In genomic region chr7:74551338-74551999, GRCm38 (mm10) we compare ENCODE assay signal across 10 mouse cellular contexts. TPM values are rescaled to one million over a fixed set of nuclear protein-coding genes. Genes with fewer than 3 reads are reported as not detected.
DNase-seq lines count a peak whose midpoint lies in the region; ATAC-seq and TF ChIP-seq lines count a peak whose summit lies in the region.
"Had no signal": no experiment of that assay in that cellular context is flagged by ENCODE, and none has a peak within 500 bp of the region (broad histone marks: within the 10 kb centered on the region; RNA-seq: fewer than 3 reads in every experiment).

No protein-coding gene starts in this region.

- DNase-seq in kidney, postnatal 14 days: no peak
- peak; percentile 72 to 75 for DNase-seq in cerebellum, adult 18-20 months
- no peak for DNase-seq in stomach, postnatal 0 days (ENCODE audit: low spot score)
- no peak for DNase-seq in adrenal gland, adult 18-20 months (ENCODE audit: low spot score in 2 of 2)
- DNase-seq: gastrocnemius, postnatal 14 days; lung, embryonic 14.5 days had no signal

- no peak overlapping the region for H3K4me3 ChIP-seq in kidney, embryonic 14.5 days (ENCODE audit: low read length)
- H3K4me3 ChIP-seq in forebrain, embryonic 15.5 days: peak overlapping the region; percentile 89; the same call in 1 of the 2 replicates
- H3K4me3 ChIP-seq in neural tube, embryonic 14.5 days (ENCODE audit: low read depth, low read length): no peak overlapping the region; the same call in 1 of the 2 replicates
- H3K4me3 ChIP-seq in stomach, postnatal 0 days (ENCODE audit: low read depth, low read length): no peak overlapping the region

- H3K36me3 ChIP-seq in kidney, embryonic 14.5 days (ENCODE audit: control insufficient read depth, insufficient read depth, low read length): no peaks in the 10 kb centered on the region
- H3K36me3 ChIP-seq in forebrain, embryonic 15.5 days: no peaks in the 10 kb centered on the region
- H3K36me3 ChIP-seq in neural tube, embryonic 14.5 days (ENCODE audit: control insufficient read depth, insufficient read depth, low read length): no peaks in the 10 kb centered on the region
- H3K36me3 ChIP-seq in stomach, postnatal 0 days (ENCODE audit: control insufficient read depth, insufficient read depth, low read length): no peaks in the 10 kb centered on the region

- peaks cover 4% of the 10 kb centered on the region; the same call in 1 of the 2 replicates for H3K27me3 ChIP-seq in kidney, embryonic 14.5 days (ENCODE audit: control insufficient read depth, insufficient read depth, low read length)
- H3K27me3 ChIP-seq in forebrain, embryonic 15.5 days: no peaks in the 10 kb centered on the region
- no peaks in the 10 kb centered on the region for H3K27me3 ChIP-seq in neural tube, embryonic 14.5 days (ENCODE audit: control insufficient read depth, insufficient read depth, low read length)
- H3K27me3 ChIP-seq in stomach, postnatal 0 days (ENCODE audit: control insufficient read depth, insufficient read depth, low read length): no peaks in the 10 kb centered on the region
- H3K27me3 ChIP-seq: Patski had no signal

- no peak overlapping the region for H3K9ac ChIP-seq in kidney, embryonic 14.5 days (ENCODE audit: low read depth, low read length)
- no peak overlapping the region for H3K9ac ChIP-seq in forebrain, embryonic 15.5 days (replicated peaks)
- H3K9ac ChIP-seq in neural tube, embryonic 14.5 days (replicated peaks; ENCODE audit: low read depth, low read length): no peak overlapping the region
- no peak overlapping the region for H3K9ac ChIP-seq in stomach, postnatal 0 days (ENCODE audit: low read length)
- H3K9ac ChIP-seq: lung, embryonic 14.5 days had no signal

- ATAC-seq in kidney, embryonic 14.5 days (ENCODE audit: low FRiP score, low TSS enrichment): no peak
- no peak for ATAC-seq in forebrain, embryonic 15.5 days (replicated peaks)
- no peak for ATAC-seq in neural tube, embryonic 14.5 days (ENCODE audit: low read depth)
- ATAC-seq in stomach, postnatal 0 days (ENCODE audit: low FRiP score, low TSS enrichment): no peak
- ATAC-seq: Patski had no signal

- peak overlapping the region; percentile 97; the same call in 1 of the 2 replicates for H3K4me2 ChIP-seq in kidney, embryonic 14.5 days (replicated peaks; ENCODE audit: low read depth, low read length)
- H3K4me2 ChIP-seq in forebrain, embryonic 15.5 days (replicated peaks): peak overlapping the region; percentile 92
- H3K4me2 ChIP-seq in neural tube, embryonic 14.5 days (ENCODE audit: low read depth, low read length): peak overlapping the region; percentile 79
- H3K4me2 ChIP-seq in stomach, postnatal 0 days (replicated peaks; ENCODE audit: low read depth): no peak overlapping the region
- H3K4me2 ChIP-seq: lung, embryonic 14.5 days had no signal

- TF ChIP-seq CTCF in stomach, postnatal 0 days (IDR thresholded peaks at IDR 0.05; ENCODE audit: low read depth): no peak

- TF ChIP-seq EP300 in stomach, postnatal 0 days (optimal IDR thresholded peaks at IDR 0.05): no peak

- no peak overlapping the region for H3K27ac ChIP-seq in kidney, embryonic 14.5 days (ENCODE audit: low read depth, low read length)
- H3K27ac ChIP-seq in forebrain, embryonic 15.5 days (replicated peaks): no peak overlapping the region
- no peak overlapping the region for H3K27ac ChIP-seq in neural tube, embryonic 14.5 days (ENCODE audit: low read depth, low read length)
- H3K27ac ChIP-seq in stomach, postnatal 0 days (replicated peaks): no peak overlapping the region

- H3K9me3 ChIP-seq in kidney, embryonic 14.5 days (ENCODE audit: control insufficient read depth, low read length): no peaks in the 10 kb centered on the region
- no peaks in the 10 kb centered on the region for H3K9me3 ChIP-seq in forebrain, embryonic 15.5 days
- no peaks in the 10 kb centered on the region for H3K9me3 ChIP-seq in neural tube, embryonic 14.5 days (ENCODE audit: control insufficient read depth, low read length)
- no peaks in the 10 kb centered on the region for H3K9me3 ChIP-seq in stomach, postnatal 0 days (ENCODE audit: control insufficient read depth, low read length)

- WGBS in kidney, embryonic 14.5 days: 79% methylated on average over 9 of the region's 9 CpGs
- 75% methylated on average over 9 of the region's 9 CpGs for WGBS in forebrain, embryonic 15.5 days
- 81% methylated on average over 9 of the region's 9 CpGs for WGBS in neural tube, embryonic 14.5 days
- 79% methylated on average over 9 of the region's 9 CpGs for WGBS in stomach, postnatal 0 days

- H3K4me1 ChIP-seq in kidney, embryonic 14.5 days (ENCODE audit: control insufficient read depth, insufficient read depth, low read length): peaks cover 24% of the 10 kb centered on the region; the same call in 1 of the 2 replicates
- H3K4me1 ChIP-seq in forebrain, embryonic 15.5 days: peaks cover 15% of the 10 kb centered on the region
- peaks cover 11% of the 10 kb centered on the region; the same call in 1 of the 2 replicates for H3K4me1 ChIP-seq in neural tube, embryonic 14.5 days (ENCODE audit: control insufficient read depth, insufficient read depth, low read length)
- peaks cover 2% of the 10 kb centered on the region; the same call in 1 of the 2 replicates for H3K4me1 ChIP-seq in stomach, postnatal 0 days (replicated peaks; ENCODE audit: control insufficient read depth, insufficient read depth)

RNA-seq across cellular contexts. Expression of gene Slco3a1, which starts 3.1 kb away (rescaled TPM):
- polyA plus RNA-seq in kidney, embryonic 14.5 days (2014; fragmentation: Nextera tagmentation; extraction: Ambion mirVana): 17.9 and 19.6 TPM in 2 replicates
- 20.7 and 21.1 TPM in 2 replicates for polyA plus RNA-seq in forebrain, embryonic 15.5 days (2015; fragmentation: Nextera tagmentation; extraction: Ambion mirVana)
- 18.6 and 22.8 TPM in 2 replicates for polyA plus RNA-seq in neural tube, embryonic 14.5 days (2014; fragmentation: Nextera tagmentation; extraction: Ambion mirVana)
- 9.0 and 9.1 TPM in 2 replicates for polyA plus RNA-seq in stomach, postnatal 0 days (2015; fragmentation: Nextera tagmentation; extraction: Ambion mirVana)
- 10 to 100 TPM; 26.8 to 36.1 TPM for total RNA-seq in adrenal gland, adult 18-20 months (2021)

Comparison
In these comparisons a context has a peak if more than half of its experiments do, and no peak if none do; other contexts are left out.
1. DNase-seq: peak in cerebellum, adult 18-20 months (2 of 2); none in kidney, postnatal 14 days (single experiment), stomach, postnatal 0 days (single experiment) and adrenal gland, adult 18-20 months (0 of 2).